Mouse (Mus musculus) naive thymus-derived CD4-positive, alpha-beta T cell, adult 2 months (primary cell): ENCODE measurements at regions not wholly inside any gene's neighbourhood (a gene's known extent, or its start where the extent isn't known, plus 50 kb on each side); places are given as distances from the start of the nearest gene placed in this dataset.

ENCODE experiments used
- DNase-seq: peaks from one replicate; pipeline ENCODE4 v3.0.0-alpha.2; 2011; ENCODE audit warnings: low read depth

- DNase-seq, result no peak
Measured at GRCm38 (mm10) chr14:104008538-104008937, 164.3 kb upstream of the Ednrb start.

- no peak for DNase-seq
Measured at GRCm38 (mm10) chr14:104006426-104006825, 162.2 kb upstream of the Ednrb start.

GRCm38 (mm10) chr14:104005132-104005531 lies 160.9 kb upstream of the Ednrb start:
- no peak for DNase-seq

GRCm38 (mm10) chr14:104002421-104002820 lies 158.2 kb upstream of the Ednrb start:
- DNase-seq, result no peak

- DNase-seq, result no peak
Measured at GRCm38 (mm10) chr14:103990418-103990817, 146.2 kb upstream of the Ednrb start.

DNA sequence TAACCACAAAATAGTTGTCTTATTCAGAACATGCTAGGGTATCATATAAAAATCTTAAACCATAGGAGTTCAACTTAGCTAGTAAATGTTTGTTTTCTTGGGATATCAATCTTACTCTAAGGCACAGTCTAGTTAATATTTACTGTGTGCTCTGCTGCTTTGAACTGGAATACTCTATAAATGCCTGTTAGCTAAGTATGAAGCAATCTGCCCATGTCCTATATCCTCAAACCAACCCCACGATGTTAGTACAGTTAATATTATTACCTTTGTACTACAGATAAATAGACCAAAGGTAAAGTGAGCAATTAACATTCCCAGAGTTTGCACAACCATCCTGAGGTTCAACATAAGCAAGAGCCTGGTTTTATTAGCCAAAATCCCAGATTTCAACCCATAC lies 145.7 kb upstream of the Ednrb start:
- no peak for DNase-seq

GRCm38 (mm10) chr14:103987266-103987665 lies 143.1 kb upstream of the Ednrb start:
- DNase-seq, result no peak

DNA sequence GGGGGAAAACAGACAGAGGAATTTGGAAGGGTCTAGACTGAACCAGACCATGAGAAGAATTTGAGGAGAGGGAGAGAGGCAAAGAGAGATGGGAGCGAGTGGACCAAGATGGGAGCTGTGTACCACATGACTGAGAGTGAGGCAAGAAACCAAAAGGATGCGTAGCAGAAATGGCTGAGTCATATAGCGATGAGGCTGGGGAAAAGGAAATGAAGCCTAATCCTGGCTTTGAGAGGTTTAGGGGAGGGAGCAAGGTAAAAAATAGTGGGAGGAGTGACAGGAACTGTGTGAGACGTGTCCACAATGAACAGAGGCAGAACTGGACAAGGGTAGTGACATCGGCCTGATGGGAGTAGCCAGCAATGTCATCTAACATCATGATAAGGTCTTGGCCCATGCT lies 140.1 kb upstream of the Ednrb start:
- DNase-seq, result no peak

DNA sequence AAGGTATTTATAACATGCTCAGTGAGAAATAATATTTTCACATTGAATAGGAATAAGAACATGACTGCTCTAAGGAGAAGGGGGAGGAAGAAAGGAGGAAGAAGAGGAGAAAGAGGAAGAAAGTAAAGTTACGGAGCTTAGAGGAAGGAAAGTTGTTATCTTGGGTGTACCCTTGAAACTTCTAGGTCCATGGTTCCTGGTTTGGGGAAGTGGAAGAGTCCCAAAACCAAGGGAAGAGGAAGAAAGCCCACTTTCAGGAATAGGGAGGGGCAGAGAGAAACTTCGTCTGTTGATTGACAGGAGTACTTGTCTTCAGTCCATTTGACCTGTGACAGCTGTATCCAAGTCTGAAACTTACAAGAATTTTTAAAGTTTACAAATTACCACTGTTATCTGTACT lies 134.6 kb upstream of the Ednrb start:
- DNase-seq, result no peak

DNA sequence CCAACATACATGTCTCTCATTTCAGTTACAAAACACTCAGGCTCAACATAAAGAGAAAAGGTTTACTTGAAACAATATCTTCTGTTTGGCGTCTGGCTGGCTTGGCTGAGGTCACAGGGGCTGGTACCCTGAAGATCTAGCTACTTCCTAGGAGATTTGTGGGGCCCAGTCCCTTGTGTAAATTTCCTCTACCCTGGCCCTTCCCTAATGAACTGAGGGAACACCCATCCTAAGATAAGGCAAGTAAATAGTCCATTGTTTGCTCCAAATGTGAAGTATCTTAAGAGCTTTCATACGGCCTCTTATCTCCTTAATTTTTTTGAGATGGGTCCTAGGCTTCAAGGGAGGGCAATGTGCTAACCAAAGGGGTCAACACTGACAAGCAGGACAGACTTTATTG lies 133.6 kb upstream of the Ednrb start:
- DNase-seq, result no peak

- DNase-seq, result no peak
Measured at GRCm38 (mm10) chr14:103973955-103974354, 129.8 kb upstream of the Ednrb start.

DNA sequence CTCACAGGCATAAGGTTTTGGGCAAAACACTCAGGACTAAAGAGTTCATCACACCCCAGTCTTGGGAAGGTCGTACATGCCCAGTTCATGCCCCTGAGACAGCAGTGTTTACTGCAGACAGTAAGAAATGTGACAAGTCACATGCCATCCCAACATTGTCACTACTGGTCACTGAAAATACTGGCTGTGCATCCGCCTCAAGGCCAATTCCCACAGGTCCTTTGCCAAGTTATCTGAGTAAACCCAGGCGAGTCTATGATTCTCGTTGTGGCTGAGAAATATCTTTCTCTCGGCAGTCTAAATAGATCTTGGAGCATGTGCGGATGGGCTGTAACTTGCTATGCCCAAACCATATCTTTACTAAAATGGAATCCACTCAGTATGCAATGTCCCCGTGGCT lies 128.9 kb upstream of the Ednrb start:
- no peak for DNase-seq

DNA sequence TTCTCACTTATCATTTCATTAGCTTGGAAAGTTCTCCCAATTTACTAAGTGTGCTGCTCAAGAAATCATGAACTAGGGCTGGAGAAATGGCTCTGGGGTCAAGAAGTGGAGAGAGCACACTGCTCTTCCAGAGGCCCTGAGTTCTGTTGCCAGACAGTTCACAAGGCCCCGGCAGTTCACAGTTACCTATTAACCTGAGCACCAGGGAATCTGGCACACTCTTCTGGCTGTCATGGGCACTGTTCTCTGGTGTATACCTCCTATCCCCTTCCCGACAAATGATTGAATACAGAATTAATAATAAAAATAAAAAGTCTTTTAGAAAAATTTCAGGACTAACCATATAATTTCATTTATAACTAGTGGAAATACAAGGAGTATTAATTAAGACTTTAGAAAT lies 125.1 kb upstream of the Ednrb start:
- DNase-seq, result no peak

DNA sequence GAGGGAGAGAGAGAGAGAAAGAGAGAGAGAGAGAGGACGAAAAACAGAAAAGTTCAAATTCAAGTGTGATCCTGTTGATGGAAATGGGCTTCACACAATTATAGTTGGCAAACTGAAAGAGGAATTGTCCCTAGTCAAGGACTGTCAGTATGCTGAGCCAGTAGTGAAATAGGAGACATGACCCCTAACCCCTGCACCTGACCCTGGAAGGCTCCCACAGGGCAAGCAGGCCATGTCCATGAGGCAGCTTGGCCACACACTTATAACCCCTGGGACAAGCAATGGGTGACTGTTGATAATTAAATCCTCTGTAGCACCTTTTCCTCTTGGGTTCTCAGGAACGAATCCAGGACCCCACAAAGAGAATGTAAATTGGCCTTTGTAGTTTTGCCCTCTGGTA lies 122.1 kb upstream of the Ednrb start:
- no peak for DNase-seq

GRCm38 (mm10) chr14:103962303-103962881 lies 118.2 kb upstream of the Ednrb start:
- DNase-seq, result no peak

DNA sequence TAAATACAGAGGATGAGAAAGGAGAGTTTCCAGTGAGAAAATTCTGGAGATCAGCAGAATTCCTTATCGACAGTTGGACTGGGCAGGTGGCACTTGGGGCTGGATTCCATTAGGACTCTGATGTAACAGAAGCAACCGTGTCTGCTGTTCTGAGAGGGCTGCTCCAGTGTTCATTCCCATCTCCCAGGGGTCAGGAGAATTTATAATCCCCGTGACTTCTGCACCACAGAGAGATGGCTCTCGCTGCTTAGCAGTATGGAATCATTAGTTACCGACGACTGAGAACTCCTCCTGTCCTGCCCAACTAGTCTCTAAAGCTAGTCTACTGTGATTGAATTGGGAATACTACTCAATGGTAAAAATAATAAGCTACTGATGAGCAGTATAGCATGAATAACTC lies 107.7 kb upstream of the Ednrb start:
- DNase-seq, result no peak

DNA sequence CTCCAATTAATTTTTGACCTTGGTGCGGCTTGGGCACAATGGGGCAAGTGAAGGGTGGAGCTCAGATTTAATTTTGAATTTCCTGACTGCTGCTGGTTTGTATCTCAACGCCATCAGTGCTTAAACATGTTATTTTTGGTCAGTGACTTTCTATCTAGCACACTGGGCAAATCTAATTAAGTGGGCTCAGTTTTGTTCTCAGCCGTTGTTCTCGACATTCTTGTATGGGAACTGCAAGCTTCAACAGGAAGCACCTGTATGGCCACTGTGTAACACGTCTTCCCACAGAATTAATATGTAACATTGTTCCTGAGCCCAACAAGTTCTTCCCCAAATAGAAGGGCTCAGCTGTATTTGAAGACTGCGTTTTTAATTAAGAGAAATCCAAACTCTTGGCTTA lies 105.7 kb upstream of the Ednrb start:
- no peak for DNase-seq

DNA sequence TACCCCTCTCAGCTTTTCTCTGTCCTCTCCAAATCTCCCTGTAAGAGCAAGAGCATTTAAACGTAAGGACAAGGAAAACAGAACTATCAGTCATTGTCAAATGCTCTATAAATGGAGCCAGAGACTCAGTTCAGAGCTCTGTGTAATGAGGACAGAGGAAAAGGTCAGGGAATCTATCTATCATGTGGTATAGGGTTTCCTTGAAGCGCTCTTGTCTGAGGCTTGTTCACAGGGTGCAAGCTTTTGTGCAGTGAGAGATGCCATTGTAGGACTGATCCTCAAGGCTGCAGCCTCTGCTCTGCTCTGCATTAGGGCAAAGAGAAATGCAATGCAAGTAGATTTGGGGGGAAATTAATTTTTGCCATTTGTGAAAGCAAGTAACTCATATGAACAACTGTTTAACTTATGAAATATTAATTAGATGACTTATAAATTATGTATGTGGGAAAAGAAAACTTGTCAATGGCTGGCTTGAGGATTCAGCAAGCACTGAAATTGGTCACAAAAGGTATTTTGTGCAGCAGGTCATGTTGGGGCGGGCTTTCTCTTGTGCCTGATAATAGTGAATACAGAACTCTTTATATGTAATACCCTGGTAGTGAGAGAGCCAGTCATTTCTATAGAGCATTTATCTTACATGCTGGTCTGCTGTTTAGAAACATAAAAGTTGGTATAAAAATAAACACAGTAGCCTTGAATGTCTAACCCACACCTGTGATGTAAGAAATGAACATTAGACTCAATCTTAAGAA lies 104.0 kb upstream of the Ednrb start:
- no peak for DNase-seq

GRCm38 (mm10) chr14:103945753-103946152 lies 101.6 kb upstream of the Ednrb start:
- no peak for DNase-seq

- DNase-seq, result no peak
Measured at GRCm38 (mm10) chr14:103939867-103940266, 95.7 kb upstream of the Ednrb start.

DNA sequence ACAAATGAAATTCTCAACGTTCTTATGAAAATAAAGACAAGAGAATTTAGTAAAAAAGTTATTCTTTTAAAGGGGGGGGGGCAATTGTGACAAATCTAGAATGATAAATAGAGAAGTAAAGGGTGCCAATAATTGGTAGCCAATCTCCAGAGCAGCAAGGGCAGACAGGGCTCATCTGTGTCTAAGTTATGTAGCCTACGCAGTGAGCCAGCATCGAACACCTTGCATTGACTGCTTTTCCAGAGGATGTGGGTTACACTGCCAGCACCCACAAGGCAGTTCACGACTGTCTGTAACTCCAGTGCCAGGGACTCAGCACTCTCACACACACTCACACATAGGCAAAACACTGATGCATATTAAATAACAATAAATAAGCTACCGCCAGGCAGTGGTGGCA lies 94.7 kb upstream of the Ednrb start:
- no peak for DNase-seq

- no peak for DNase-seq
Measured at GRCm38 (mm10) chr14:103938201-103938600, 94.0 kb upstream of the Ednrb start.

GRCm38 (mm10) chr14:103937700-103938099 lies 93.5 kb upstream of the Ednrb start:
- DNase-seq, result no peak

- no peak for DNase-seq
Measured at GRCm38 (mm10) chr14:103933813-103934212, 89.6 kb upstream of the Ednrb start.
